Mouse (Mus musculus): ENCODE results near the gene Map4k2.

GRCm38 (mm10) chr19:6400096-6401086, 59.5 kb downstream of the Map4k2 start:
- TF ChIP-seq MYOD1 (IDR thresholded peaks at IDR 0.05; ENCODE audit: control insufficient read depth in 1 of 3, insufficient read length in 2 of 3, low read depth in 2 of 3) (no peak), POLR2A (IDR thresholded peaks at IDR 0.05; ENCODE audit: insufficient read length, low read depth) (no peak), MYOG (IDR thresholded peaks at IDR 0.05; ENCODE audit: control insufficient read depth in 1 of 3, insufficient read depth in 1 of 3, insufficient read length in 2 of 3, low read depth in 2 of 3) (no peak), POLR2AphosphoS2 (IDR thresholded peaks at IDR 0.05; ENCODE audit: insufficient read length, low read depth) (no peak)

Measured in myocyte (in vitro differentiated cells).